Mouse (Mus musculus) left cerebral cortex, adult 18-20 months (tissue): Measurements from ENCODE around the gene Snx33. TPM values are rescaled to one million over a fixed set of nuclear protein-coding genes. Genes with fewer than 3 reads are reported as not detected.
A peak's percentile ranks its signal among the peaks of the same experiment; 100 is the strongest.

Experiments used
- DNase-seq, 2 experiments: peaks; one replicate each; pipeline ENCODE4 v3.0.0; 2021 to 2022; ENCODE audit warnings: low spot score in 2 of 2, mixed read lengths in 1 of 2
- total RNA-seq, 2 experiments: library from RNA; stranded (reverse); gene quantifications; 2 replicates each; pipeline ENCODE4 v1.2.3; 2021

Gene Snx33
- total RNA-seq, 2 experiments from 2014 or later: 6.8 to 7.4 TPM

DNA sequence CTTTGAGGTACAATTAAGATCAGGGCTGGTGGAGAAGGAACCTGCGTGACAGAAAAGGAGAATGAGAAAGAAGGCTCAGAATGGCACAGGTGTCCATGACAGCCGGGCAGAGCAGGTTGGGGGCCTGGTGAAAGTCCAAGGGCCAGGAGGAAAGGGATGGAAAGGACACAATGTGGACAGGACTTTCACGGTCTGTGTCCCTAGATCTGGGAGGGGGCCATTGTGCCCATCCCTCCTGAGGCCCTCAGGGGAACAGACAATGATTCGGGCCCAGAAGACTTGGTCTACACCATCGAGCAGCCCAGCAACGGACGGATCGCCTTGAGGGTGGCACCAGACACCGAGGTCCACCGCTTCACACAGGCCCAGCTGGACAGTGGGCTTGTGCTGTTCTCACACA lies 36.1 kb downstream of the Snx33 start:
- no peak for DNase-seq

DNA sequence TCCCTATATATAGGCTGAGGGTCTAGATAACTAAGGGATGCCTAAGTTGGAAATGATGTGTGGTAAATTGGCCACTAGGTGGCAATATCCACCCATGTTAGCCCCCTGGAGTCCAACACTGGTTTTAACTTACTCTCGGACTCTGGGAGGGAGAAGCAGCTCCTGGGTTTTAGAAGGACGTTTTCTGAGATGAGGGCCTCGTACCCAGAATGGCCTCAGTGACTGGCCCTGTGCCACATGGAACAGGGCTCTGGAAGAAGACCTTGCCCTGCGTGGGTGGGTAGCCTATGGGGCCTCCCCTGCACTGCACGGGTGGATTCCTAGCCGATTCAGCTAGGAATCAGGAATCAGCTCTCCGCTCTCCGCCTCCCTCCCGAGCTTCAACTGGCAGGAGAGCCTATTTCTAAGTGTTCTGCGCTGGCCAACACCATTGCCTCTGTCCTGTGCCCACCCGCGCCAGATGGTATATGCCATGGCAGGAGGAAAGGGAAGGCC lies 36.6 kb downstream of the Snx33 start:
- peak; percentile 60 to 65 for DNase-seq

DNA sequence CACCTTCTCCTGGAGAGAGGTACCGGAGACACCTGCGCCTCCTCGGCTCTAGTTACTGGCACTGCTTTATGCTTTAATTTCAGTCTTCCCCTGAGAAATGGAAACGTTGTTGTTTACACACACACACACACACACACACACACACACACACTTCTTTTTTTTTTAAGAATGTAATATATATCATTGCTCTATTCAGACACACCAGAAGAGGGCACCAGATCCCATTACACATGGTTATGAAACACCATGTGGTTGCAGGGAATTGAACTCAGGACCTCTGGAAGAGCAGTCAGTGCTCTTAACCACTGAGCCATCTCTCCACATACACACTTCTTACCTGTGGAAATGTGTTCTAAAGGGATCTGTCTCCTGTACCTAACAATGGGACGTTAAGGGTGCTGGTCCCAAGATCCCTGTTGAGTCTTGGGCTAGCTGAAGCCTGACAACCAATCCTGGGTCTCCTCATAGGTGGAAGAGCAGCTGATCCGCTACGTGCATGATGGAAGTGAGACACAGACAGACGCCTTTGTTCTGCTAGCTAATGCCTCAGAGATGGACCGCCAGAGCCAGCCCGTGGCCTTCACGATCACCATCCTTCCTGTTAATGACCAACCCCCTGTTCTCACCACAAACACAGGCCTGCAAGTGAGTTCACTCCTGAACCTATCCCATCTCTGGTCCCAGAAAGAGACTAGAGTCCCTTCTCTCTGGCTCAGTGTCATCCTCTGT lies 37.5 kb downstream of the Snx33 start:
- no peak for DNase-seq

DNA sequence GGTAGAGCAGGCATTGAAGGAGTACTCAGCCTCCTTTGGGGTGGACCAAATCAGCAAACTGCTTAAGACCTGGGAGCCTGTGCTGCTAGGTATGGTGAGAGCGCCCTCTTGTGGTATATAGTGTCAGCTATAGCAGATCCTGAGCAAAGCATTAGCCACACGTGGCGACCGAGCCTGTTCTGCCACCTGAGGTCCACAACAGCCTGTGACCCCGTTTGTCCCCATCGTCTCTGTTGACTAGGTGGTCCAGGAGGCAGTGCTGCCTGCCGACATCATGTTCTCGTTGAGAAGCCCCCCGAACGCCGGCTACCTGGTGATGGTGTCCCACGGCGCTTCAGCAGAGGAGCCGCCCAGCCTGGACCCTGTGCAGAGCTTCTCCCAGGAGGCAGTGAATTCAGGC lies 38.4 kb downstream of the Snx33 start:
- peak; percentile 79 to 86 for DNase-seq

DNA sequence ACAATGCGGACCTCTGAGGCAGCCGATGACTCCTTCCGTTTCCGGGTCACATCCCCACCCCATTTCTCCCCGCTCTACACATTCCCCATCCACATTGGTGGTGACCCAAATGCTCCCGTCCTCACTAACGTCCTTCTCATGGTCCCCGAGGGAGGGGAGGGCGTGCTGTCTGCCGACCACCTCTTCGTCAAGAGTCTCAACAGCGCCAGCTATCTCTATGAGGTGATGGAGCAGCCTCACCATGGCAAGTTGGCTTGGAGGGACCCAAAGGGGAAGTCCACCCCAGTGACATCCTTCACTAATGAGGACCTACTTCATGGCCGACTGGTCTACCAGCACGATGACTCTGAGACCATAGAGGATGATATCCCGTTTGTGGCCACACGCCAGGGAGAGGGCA lies 40.6 kb downstream of the Snx33 start:
- DNase-seq: no peak

DNA sequence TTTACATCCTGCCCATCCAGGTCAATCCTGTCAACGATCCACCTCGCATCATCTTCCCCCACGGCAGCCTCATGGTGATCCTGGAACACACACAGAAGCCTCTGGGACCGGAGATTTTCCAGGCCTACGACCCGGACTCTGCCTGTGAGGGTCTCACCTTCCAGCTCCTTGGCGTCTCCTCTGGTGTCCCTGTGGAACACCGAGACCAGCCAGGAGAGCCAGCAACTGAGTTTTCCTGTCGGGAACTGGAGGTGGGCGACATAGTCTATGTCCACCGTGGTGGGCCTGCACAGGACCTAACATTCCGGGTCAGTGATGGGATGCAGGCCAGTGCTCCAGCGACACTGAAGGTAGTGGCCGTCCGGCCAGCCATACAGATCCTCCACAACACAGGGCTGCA lies 41.6 kb downstream of the Snx33 start:
- no peak for DNase-seq

DNA sequence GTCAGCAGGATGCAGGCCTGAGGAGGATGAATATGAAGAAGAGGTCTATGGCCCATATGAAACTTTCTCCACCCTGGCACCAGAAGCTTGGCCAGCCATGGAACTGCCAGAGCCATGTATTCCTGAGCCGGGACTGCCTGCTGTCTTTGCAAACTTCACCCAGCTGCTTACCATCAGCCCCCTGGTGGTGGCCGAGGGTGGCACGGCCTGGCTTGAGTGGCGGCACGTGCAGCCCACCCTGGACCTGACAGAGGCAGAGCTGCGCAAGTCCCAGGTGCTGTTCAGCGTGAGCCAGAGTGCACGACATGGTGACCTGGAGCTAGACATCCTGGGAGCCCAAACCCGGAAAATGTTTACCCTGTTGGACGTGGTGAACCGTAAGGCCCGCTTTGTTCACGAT lies 42.1 kb downstream of the Snx33 start:
- DNase-seq: no peak

DNA sequence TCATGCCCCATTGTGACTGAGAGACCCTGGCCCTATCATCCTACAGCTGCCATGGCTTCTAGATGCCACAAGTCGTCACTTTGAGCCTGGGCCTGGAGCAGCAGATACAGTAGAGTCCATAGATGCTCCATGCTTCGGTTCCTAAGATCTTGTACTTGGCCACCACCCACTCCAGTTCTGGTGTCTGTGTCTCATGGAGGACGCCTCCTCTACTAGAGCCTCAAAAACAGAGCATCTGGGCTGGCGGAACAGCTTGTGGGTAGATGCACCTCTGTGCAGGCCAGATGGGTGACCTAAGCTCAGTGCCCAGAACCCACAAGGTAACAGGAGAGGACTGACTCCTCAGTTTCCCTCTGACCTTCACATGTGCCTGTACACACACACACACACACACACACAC lies 43.8 kb downstream of the Snx33 start:
- DNase-seq: peak in 1 of 2 experiments; percentile 42

DNA sequence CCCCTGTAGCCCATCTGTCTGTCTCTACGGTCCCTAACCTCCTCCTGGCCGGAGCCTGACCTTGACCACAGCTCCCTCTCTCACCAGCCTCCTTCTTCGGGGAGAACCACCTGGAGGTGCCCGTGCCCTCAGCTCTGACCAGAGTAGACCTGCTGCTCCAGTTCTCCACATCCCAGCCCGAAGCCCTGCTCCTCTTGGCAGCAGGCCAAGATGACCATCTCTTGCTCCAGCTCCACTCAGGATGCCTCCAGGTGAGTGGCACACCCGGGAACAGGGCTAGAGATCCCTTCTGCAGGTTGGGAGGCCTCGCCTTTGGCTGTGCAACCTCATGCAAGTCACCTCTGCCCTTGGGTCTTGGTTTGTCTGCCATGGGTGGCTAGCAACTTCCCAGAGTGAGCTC lies 44.7 kb downstream of the Snx33 start:
- no peak for DNase-seq

DNA sequence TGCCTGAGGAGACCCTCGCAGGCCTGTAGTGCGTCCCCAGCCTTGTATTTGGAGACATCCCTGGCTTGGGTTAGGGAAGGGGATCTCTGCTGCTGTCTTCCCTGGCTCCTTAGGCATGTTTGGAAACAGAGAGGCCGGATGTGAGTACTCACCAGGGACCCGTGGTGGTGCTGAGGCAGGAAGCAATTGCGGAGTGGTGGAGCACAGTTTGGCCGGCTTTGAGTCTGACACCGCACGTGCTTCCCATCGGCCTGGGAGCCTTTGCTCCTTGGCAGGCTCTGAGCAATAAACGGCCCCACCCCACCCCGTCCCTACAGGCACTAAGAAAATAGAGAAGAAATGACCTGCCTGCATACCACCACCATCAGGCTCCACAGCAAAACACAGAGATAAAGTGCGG lies 45.4 kb downstream of the Snx33 start:
- no peak for DNase-seq

DNA sequence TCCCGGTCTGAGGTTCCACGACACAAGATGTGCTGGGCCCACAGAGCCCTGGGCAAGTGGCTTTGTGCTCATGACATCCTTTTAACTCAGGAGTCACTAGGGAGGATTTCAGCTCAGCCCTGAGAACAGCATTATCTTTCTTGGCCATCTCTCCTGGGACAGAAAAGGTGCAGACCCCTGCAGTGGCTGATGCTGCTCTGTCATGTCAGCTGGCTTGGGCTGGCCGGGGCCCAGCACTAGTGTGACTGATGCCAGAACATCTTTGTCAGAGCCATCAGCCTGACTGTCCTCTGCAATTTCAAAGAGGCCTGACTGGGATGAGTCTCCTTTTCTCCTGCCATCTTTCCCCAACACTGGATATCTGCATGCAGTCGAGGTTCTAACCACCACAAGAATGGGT lies 45.9 kb downstream of the Snx33 start:
- DNase-seq: no peak

DNA sequence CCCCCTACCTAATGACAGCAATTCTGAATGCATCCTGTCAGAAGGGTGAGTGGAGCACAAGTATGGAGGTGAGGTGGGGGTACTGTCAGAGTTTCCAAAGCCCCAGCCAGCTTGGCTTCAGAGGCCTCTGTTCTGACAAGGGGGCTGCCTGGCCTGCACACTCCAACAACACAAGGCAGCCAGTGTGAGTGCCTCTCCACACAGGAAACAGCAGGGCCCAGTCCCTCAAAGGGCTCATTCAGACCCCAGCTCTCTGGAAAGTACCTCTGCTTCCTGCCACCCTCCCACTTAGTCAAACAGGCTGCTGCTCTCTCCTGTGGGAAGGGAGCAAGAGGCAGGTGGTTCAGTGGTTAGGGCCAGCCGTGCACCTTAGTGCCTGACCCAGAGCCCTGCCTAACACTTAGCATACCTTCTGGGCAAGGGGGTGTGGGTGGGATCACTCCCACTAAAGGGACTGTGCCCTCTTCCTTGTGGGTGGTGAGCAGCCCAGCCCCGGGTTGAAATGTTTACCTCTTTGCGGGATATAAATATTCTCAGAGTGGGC lies 46.6 kb downstream of the Snx33 start:
- DNase-seq: no peak

DNA sequence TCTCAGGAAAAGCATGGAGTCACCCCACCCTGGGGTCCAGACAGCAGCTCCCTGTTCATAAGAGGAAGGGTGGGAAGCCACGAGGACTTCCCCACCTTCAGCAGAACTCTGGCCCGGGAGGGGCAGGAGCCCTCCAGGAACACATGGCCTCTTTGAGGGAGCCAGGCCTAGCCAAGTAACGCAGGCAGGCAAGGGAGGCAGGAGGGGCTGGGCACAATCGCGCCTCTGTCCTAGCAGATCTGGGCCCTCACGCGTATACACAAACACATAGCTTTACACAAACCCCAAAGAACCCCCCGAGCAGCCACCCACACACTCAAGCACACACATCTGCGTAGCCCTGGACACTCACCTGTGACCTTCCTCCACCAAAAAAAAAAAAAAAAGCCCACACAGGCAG lies 47.4 kb downstream of the Snx33 start:
- no peak for DNase-seq

DNA sequence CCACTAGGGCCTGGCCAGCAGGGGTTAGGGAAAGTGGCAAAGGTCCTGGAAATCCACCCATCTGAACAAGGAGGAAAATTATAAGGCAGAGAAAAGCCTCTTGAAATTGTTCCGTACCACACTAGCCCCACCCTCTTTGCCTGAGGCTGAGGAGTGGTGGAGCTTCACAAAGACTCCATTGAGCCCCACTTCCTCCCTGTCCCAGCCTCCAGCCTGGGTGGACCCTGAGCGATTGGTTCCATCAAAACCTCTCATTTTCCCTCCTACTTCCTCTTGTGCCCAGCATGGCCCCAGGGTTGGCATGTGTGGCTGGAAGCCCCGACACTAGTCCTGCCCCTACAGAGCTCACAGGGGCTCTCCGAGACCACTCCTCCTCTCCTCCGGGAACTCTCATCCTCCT lies 50.9 kb downstream of the Snx33 start:
- no peak for DNase-seq

DNA sequence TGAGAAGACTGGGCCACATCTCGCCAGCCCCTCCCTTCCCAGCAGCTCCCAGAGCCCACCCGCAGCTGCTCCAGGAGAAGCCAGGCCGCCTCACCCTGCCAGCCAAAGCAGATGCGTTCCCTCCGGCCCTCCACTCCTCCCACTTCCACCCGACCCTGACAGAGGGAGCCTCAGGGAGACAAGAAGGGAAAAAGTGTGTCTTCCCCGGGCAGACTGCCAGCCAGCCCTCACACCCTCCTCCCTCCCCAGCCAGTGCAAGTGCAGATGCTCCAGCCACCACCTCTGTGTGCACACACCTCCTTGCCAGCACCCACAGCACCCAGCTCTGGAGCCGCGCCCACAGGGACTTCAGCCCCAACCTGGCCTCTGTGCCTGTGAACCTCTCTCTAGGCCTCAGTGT lies 51.4 kb downstream of the Snx33 start:
- no peak for DNase-seq

DNA sequence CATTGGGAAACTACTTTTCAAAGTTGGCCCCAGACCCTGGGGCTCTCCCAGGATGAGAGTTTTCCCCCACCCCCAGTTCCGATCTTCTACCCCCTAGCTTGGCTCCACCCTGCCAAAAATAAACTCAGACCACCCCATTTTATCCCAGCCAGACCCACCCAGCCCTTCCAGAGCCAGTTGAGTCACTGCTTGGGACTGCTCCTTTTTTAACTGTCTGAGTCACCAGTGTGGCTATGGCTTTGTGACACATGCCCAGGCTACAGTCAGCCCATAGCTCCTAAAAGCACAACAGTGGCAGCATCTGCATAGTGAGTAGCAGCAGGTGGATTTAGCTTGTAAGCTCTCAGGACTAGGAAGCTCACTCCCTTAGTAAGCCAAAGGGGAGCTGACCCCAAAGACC lies 55.1 kb downstream of the Snx33 start:
- no peak for DNase-seq

DNA sequence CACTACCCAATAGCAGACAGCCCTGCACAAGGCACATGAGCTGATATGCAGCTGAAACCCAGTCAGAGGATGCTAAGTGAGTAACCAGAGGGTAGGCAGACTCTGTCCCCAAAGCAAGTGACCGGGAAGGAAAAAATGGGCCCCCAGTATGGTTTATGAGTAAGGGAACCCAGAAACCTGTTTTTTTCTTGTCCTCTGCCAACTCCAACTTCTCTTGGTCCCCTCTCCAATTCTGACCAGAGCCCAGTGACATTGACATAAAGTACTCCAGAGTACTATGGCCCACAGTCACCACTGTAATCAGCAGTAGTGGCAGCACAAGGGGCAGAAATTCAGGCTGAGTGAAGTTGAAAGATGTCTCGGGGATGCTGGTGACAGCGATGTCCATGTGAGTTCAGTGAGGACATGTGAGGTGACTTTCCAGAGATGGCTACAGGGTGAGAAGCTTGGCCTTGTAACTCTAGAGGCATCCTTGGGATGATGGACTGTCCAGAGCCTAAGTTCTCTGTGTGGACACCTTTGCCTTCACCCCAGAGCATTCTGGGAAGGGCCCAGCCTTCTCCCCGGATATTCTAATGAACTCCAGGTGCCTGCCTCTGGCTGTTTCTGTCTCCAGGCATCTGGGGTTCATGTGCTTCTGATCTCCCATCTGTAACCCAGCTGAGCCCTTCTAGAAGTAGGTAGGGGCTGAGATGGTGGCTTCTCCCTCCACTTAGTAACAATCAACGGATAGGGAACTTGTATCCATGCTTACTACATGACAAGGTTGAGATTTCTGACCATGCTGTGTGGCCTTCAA lies 55.9 kb downstream of the Snx33 start:
- no peak for DNase-seq

DNA sequence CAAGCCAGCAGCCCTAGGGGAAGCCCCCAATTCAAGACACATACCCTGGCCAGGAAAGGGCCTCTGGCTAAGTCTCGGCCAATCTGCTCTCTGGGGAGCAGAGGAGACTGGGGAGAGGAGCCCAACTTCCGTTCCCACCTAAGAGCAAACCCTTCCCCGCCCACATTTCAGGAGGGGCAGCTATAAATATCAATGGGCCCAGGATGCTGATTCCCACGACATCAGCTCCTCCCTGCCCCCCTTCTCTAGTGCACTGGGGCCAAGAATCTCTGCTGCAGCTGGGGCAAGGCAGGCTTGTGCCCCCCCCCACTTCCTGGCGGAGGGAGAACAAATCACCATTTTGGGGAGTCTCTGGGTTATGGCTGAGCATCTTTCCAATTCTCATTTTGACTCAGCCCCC lies 57.0 kb downstream of the Snx33 start:
- no peak for DNase-seq

DNA sequence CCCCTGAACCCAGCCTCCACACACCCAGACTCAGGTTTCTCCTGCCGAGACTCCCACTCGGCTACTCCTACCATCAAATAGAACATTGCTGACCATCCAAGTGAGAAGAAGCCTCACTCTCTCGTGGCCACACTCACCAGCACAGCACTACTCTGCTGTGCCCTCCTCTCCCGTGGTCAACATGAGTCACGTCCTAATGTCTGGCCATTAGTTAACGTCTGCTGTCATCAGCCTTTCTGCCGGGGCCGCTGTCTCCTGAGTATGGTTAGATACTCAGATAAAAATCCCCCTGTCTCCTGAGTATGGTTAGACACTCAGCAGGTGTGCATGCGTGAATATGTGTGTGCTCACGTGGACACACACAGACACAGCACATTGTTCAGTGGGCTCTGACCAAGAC lies 57.4 kb downstream of the Snx33 start:
- DNase-seq: no peak

DNA sequence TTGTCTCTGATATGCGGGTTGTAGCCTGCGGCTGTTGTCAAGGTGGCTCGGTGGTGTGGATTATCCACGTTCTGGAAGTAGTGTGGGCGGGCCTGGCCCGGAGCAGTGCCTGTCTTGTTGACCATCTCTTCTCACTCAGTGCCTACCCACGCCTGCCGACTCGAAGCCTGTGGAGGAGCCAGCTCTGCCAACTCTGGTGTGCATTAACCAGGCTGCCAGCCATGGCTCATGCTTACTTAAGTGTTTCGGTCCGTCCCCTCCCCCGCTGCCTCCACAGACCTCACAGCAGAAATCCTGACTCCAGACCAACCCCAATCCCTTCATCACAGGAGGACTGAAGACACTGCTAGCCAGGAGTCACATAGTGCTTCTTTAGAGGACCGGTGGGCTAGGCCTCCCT lies 58.6 kb downstream of the Snx33 start:
- peak; percentile 82 to 89 for DNase-seq

DNA sequence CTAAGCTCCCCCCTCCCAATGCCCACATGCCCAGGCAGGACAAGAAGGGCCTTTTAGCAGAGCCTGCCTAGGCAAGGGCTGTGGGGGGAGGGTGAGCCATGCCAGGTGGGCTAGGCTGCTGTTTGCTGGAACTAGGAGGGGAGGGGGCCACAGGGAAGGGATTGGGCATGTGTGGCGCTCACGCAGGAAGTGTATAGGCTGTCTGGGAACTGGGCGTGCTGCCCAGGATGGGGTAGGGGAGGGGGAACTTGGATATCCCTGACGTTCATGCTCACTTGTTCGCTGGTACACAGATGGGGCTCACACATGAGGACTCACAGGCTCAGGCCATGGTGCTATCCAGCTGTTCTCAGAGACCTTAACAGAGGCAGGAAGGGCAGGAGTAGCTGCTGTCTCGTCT lies 59.9 kb downstream of the Snx33 start:
- no peak for DNase-seq
